Mouse (Mus musculus): ENCODE data around the gene 1500009C09Rik. TPM values are rescaled to one million over a fixed set of nuclear protein-coding genes. Genes with fewer than 3 reads are reported as not detected.
A peak's percentile ranks its signal among the peaks of the same experiment; 100 is the strongest.

1500009C09Rik gene
- total and polyA plus RNA-seq, 3 experiments: not detected

- DNase-seq (ENCODE audit: extremely low read depth): peak; percentile 87
- in situ Hi-C loops (cut with MboI; ENCODE audit: low pct_ligation_motif_present, low pct_unique_long_range_greater_than_20kb, low sequenced_read_pairs): loop anchor here (5.0 kb wide), 1 partner anchor 94 kb away; no protein-coding TSS in a partner anchor
- peak; percentile 39; the same call in 1 of the 2 replicates for TF ChIP-seq POLR2A (IDR thresholded peaks at IDR 0.05; ENCODE audit: low read depth, low read length)
- TF ChIP-seq CTCF (conservative IDR thresholded peaks at IDR 0.05 in 1 of 2, IDR thresholded peaks at IDR 0.05 in 1 of 2; ENCODE audit: low read depth in 2 of 2, low read length in 2 of 2): peak; percentile 86 to 97
- TF ChIP-seq ZC3H11A (IDR thresholded peaks at IDR 0.05; ENCODE audit: low read depth, low read length): peak; percentile 91
- TF ChIP-seq BHLHE40 (IDR thresholded peaks at IDR 0.05; ENCODE audit: low read depth, low read length): no peak; the same call in 1 of the 2 replicates
- TF ChIP-seq UBTF (IDR thresholded peaks at IDR 0.05; ENCODE audit: low read depth, low read length): no peak
- TF ChIP-seq RAD21 (IDR thresholded peaks at IDR 0.05; ENCODE audit: low read depth, low read length): peak; percentile 98
- no peak for TF ChIP-seq ZNF384 (IDR thresholded peaks at IDR 0.05; ENCODE audit: low read depth, low read length)
- 0 out of 2 replicates have a peak, but pooled peaks have one; percentile 9 for TF ChIP-seq SIN3A (IDR thresholded peaks at IDR 0.05; ENCODE audit: low read length)
- no peak for TF ChIP-seq PAX5 (IDR thresholded peaks at IDR 0.05; ENCODE audit: low read length)
- peak; percentile 96 for TF ChIP-seq SMC3 (IDR thresholded peaks at IDR 0.05; ENCODE audit: low read depth, low read length)
- 0 out of 2 replicates have a peak, but pooled peaks have one; percentile 29 for TF ChIP-seq NELFE (IDR thresholded peaks at IDR 0.05; ENCODE audit: low read depth, low read length)
- TF ChIP-seq HCFC1 (IDR thresholded peaks at IDR 0.05; ENCODE audit: low read depth, low read length): 0 out of 2 replicates have a peak, but pooled peaks have one; percentile 12
- peaks cover 26 to 41% of the 10 kb centered on the region in 2 experiments for H3K4me1 ChIP-seq (ENCODE audit: control insufficient read depth in 1 of 2, insufficient read depth in 2 of 2)
- H3K9me3 ChIP-seq (replicated peaks; ENCODE audit: low read length): no peaks in the 10 kb centered on the region
- dilution Hi-C loops (cut with MboI; ENCODE audit: extremely low pct_ligation_motif_present, extremely low pct_unique_long_range_greater_than_20kb, low sequenced_read_pairs): no loop called here
- H3K4me2 ChIP-seq (ENCODE audit: insufficient read depth, low read depth, poor library complexity, severe bottlenecking): no peak overlapping the region
- no peak overlapping the region; the same call in 1 of the 2 replicates for H3K27ac ChIP-seq (ENCODE audit: insufficient read depth, low read depth)
- no peak overlapping the region for H3K4me3 ChIP-seq (replicated peaks in 1 of 3; ENCODE audit: low read depth in 2 of 3, low read length in 2 of 3, poor library complexity in 1 of 3)
- no peaks in the 10 kb centered on the region for H3K27me3 ChIP-seq (replicated peaks)
- peaks cover 27 to 73% of the 10 kb centered on the region in 2 experiments for H3K36me3 ChIP-seq (replicated peaks in 1 of 2; ENCODE audit: control insufficient read depth in 1 of 2, insufficient read depth in 1 of 2, low read length in 1 of 2)
- no peak overlapping the region; the same call in 1 of the 2 replicates for H3K9ac ChIP-seq (ENCODE audit: insufficient read depth, low read depth)
- H3K79me2 ChIP-seq (replicated peaks; ENCODE audit: control insufficient read depth, extremely low read depth, insufficient read depth, poor library complexity, severe bottlenecking): no peaks in the 10 kb centered on the region
Measured at GRCm38 (mm10) chr15:82236565-82236964, 15.6 kb upstream of the 1500009C09Rik start.

GRCm38 (mm10) chr15:82243311-82243710 lies 8.9 kb upstream of the 1500009C09Rik start:
- dilution Hi-C loops (cut with MboI; ENCODE audit: extremely low pct_ligation_motif_present, extremely low pct_unique_long_range_greater_than_20kb, low sequenced_read_pairs): no loop called here
- TF ChIP-seq MAFK (IDR thresholded peaks at IDR 0.05; ENCODE audit: insufficient replicate concordance, low read length) (no peak), PAX5 (IDR thresholded peaks at IDR 0.05; ENCODE audit: low read length) (no peak), CTCF (conservative IDR thresholded peaks at IDR 0.05 in 1 of 2, IDR thresholded peaks at IDR 0.05 in 1 of 2; ENCODE audit: low read depth in 2 of 2, low read length in 2 of 2) (0 out of 4 replicates have a peak, but pooled peaks of 1 of the 2 experiments have one; percentile 5), TBP (conservative IDR thresholded peaks at IDR 0.05; ENCODE audit: low read depth, low read length) (no peak), HCFC1 (IDR thresholded peaks at IDR 0.05; ENCODE audit: low read depth, low read length) (no peak), E2F4 (IDR thresholded peaks at IDR 0.05; ENCODE audit: insufficient replicate concordance, low read depth, low read length) (no peak), MAZ (IDR thresholded peaks at IDR 0.05; ENCODE audit: low read depth, low read length) (no peak)
- Histone ChIP-seq H3K27ac (ENCODE audit: insufficient read depth, low read depth) (no peak overlapping the region), H3K36me3 (replicated peaks in 1 of 2; ENCODE audit: control insufficient read depth in 1 of 2, insufficient read depth in 1 of 2, low read length in 1 of 2) (peaks cover 16 to 30% of the 10 kb centered on the region in 2 experiments), H3K4me1 (ENCODE audit: control insufficient read depth in 1 of 2, insufficient read depth in 2 of 2) (peaks cover 0 to 13% of the 10 kb centered on the region in 2 experiments; a peak in 3 of 4 replicates), H3K4me3 (replicated peaks in 1 of 3; ENCODE audit: low read depth in 2 of 3, low read length in 2 of 3, poor library complexity in 1 of 3) (peak overlapping the region; percentile 70 to 94 (median 79)), H3K79me2 (replicated peaks; ENCODE audit: control insufficient read depth, extremely low read depth, insufficient read depth, poor library complexity, severe bottlenecking) (peaks cover 4% of the 10 kb centered on the region; the same call in 1 of the 2 replicates), H3K27me3 (replicated peaks) (no peaks in the 10 kb centered on the region), H3K9ac (ENCODE audit: insufficient read depth, low read depth) (peak overlapping the region; percentile 67; the same call in 1 of the 2 replicates), H3K4me2 (ENCODE audit: insufficient read depth, low read depth, poor library complexity, severe bottlenecking) (peak overlapping the region; percentile 62), H3K9me3 (replicated peaks; ENCODE audit: low read length) (no peaks in the 10 kb centered on the region)
- no peak for DNase-seq (ENCODE audit: extremely low read depth)
- in situ Hi-C loops (cut with MboI; ENCODE audit: low pct_ligation_motif_present, low pct_unique_long_range_greater_than_20kb, low sequenced_read_pairs): loop anchor here (10.0 kb wide), 1 partner anchor 179 kb away; the partner anchor contains the start of gene Mei1
